Mouse (Mus musculus): Measurements from ENCODE around the gene Zdhhc3.

Gene Zdhhc3

GRCm38 (mm10) chr9:123115566-123115965, 2.6 kb upstream of the Zdhhc3 start:
- no peak for ATAC-seq (ENCODE audit: low TSS enrichment)

- no peak for ATAC-seq (ENCODE audit: low TSS enrichment)
Measured at GRCm38 (mm10) chr9:123113931-123114330, 926 bp upstream of the Zdhhc3 start.

- ATAC-seq (ENCODE audit: low TSS enrichment), result no peak
Measured at GRCm38 (mm10) chr9:123111751-123112221, 1.2 kb downstream of the Zdhhc3 start.

DNA sequence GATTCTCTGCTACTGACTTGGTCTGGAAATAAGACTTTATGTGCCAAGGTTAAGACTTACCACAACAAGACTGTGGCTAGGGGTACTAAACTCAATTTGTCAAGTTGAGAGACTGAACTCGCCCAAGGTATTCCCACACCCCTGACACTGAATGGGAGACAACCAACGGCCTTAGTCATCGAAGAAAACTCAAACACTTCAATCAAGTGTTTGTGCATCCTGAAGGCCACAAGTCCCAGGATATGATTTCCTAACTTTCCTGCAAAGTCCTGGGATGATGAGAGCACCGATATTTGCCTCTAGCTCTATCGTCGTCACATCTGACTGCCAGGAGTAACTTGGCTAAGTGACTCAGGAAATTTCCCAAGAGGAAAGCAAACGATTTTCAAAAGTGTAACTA, 3.8 kb downstream of the Zdhhc3 start:
- no peak for ATAC-seq (ENCODE audit: low TSS enrichment)

GRCm38 (mm10) chr9:123107186-123107585, 5.8 kb downstream of the Zdhhc3 start:
- peak; percentile 82; the same call in 1 of the 2 replicates for ATAC-seq (ENCODE audit: low TSS enrichment)

GRCm38 (mm10) chr9:123104362-123104761, 8.6 kb downstream of the Zdhhc3 start:
- ATAC-seq (ENCODE audit: low TSS enrichment), result no peak

GRCm38 (mm10) chr9:123103425-123103824, 9.6 kb downstream of the Zdhhc3 start:
- no peak for ATAC-seq (ENCODE audit: low TSS enrichment)

- no peak for ATAC-seq (ENCODE audit: low TSS enrichment)
Measured at GRCm38 (mm10) chr9:123099631-123100455, 13.2 kb downstream of the Zdhhc3 start.

DNA sequence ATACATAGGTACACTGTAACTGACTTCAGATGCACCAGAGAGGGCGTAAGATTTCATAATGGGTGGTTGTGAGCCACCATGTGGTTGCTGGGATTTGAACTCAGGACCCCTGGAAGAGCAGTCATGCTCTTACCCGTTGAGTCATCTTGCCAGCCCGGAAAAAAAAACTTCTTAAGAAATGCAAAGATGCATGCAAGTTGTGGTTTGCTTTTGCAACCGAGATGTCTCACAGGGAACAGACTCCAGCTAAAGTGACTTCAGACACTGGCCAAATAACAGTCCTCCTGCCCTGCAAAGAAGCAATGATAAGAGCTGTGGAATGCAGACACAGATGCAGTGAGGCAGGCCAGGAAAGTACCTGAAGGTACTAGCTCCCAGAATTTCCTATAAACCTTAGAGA, 22.2 kb downstream of the Zdhhc3 start:
- no peak for ATAC-seq (ENCODE audit: low TSS enrichment)

- no peak for ATAC-seq (ENCODE audit: low TSS enrichment)
Measured at GRCm38 (mm10) chr9:123087558-123087957, 25.4 kb downstream of the Zdhhc3 start.

- ATAC-seq (ENCODE audit: low TSS enrichment), result no peak
Measured at GRCm38 (mm10) chr9:123085373-123085772, 27.6 kb downstream of the Zdhhc3 start.

GRCm38 (mm10) chr9:123080796-123081195, 32.2 kb downstream of the Zdhhc3 start:
- no peak for ATAC-seq (ENCODE audit: low TSS enrichment)

DNA sequence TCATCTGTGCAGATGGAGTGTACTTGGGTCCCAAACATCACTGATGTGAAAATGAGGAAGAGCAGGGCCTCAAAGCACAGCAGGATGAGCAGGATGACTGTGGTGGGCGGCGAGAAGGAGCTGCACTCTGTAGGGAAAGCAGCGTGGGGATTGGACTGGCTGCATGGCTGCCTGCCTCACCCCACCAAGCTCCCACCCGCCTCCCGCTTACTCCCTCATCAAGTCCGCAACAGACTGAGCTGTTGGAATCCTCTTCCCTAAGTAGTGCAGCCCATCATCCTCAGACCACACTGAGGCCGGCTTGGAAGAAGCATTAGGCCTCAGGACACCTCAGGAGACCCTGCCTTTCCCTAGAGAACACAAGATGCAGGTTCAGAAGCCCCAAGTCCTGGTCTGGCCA, 32.6 kb downstream of the Zdhhc3 start:
- peak; percentile 93 for ATAC-seq (ENCODE audit: low TSS enrichment)

- ATAC-seq (ENCODE audit: low TSS enrichment), result no peak
Measured at GRCm38 (mm10) chr9:123079149-123079548, 33.9 kb downstream of the Zdhhc3 start.

- no peak for ATAC-seq (ENCODE audit: low TSS enrichment)
Measured at GRCm38 (mm10) chr9:123060172-123060571, 52.8 kb downstream of the Zdhhc3 start.

GRCm38 (mm10) chr9:123058724-123059292, 54.2 kb downstream of the Zdhhc3 start:
- no peak for ATAC-seq (ENCODE audit: low TSS enrichment)

DNA sequence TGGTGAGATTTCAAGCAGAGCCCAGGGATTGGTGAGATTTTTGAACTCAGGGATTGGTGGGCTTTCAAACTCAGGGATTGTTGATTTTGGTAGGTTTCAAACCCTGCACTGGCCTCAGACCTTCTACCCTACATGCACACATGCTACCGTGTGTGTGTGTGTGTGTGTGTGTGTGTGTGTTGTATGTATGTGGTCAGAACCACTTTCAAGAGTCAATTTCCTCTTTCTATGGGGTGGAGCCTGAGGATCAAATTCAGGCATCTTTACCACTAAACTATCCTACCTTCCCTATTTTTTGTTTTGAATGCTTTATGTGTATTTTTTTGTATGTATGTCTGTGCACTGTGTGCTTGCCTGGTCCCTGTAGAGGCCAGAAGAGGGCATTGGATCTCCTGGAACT, 65.3 kb downstream of the Zdhhc3 start:
- no peak for ATAC-seq (ENCODE audit: low TSS enrichment)

DNA sequence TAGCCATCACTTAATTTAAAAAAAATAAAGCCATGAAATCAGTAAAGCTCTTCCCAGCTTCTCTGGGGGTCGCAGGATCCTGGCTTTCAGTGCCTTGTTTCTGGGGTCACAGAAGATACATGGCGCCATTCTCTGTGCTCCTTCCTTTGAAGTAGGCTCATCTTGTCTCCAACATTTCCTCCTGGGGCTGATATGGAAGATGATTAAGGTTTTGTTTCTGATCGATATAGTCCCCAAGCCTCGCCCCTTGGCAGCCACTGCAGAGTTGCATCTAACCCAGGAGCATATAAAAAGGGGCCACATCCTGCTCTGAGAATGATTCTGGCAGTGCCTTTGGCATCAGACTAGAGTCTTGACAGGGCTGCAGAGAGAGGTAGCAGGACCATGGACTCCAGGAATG, 78.6 kb downstream of the Zdhhc3 start, which contains the start of gene Tgm4:
Tgm4 (plus strand) TSS at position 301 of the 400 bp plus-strand sequence.
- ATAC-seq (ENCODE audit: low TSS enrichment), result no peak

- no peak for ATAC-seq (ENCODE audit: low TSS enrichment)
Measured at GRCm38 (mm10) chr9:123031496-123032246, 81.3 kb downstream of the Zdhhc3 start.

- ATAC-seq (ENCODE audit: low TSS enrichment), result no peak
Measured at GRCm38 (mm10) chr9:123024201-123024600, 88.8 kb downstream of the Zdhhc3 start.

DNA sequence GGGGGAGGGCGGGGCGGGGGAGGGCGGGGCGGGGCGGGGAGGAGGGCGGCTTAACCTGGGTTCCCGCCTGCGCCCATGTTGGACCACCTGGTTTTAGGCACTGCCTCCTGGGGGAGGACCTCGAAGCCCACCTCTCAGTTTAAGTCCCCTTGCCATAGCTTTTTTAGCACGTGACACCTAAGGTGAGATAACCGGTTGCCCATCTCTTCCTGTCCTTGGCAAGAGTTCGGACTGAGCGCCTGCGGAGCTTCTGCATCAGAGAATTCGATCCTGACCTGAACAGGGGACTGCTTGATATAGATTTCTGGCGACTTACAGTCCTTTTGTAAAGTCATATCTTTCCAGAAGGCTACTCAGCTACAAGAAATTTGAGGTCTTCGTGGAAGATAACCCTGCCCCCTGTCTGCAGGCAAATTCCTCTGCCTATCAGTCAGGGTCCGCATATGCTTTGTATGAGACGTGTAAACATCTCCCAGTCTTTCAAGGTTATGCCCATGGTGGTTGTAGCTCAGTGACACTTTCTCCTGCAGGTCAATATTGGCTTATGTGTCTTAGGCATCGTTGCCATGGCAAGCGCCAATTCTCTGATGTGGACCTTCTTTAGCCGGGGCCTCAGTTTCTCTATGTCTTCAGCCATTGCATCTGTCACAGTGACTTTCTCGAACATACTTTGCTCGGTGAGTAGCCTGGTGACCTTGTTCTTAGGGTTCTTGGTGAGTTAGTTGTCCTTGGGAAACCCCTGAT, 91.2 kb downstream of the Zdhhc3 start:
- ATAC-seq (ENCODE audit: low TSS enrichment), result no peak

Measured in frontal cortex, adult (tissue).